Comparison of ENCODE assay signal across 12 mouse cellular contexts in the genomic region with DNA sequence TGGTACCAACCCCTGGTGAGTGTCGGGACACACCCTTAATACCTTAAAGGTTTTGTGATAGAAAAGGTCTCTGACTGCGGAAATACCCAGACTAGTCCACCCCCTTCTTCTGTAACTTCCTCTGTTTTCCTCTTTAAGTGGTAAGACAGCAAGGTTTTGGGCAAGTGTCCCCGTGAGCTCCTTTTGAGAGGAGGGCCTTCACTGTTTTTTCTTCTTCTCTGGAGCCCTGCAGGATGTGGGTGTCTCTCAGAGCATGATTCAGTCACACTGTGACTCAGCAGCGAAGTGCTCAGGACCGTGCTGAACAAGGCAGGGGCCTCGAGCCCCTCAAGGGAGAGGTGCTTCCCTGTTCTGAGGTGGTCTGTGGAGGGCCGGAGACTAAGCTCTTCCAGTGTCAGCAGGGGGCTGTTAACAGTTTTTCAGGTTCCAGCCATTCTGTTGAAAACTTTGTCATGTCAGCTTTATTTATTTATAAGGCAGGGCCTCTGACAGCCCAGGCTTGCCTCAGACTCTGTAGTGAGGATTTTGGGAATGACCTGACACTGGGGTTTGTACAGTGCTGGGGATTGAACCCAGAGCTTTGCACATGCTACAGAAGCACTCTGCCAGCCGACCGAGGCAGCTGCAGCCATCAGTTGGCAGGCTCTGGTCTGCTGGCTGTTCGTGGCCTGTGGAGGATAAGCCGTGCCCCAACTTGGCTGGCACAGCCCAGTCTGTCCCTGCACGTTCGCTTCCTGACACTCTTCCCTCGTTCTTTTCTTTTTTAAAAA. TPM values are rescaled to one million over a fixed set of nuclear protein-coding genes. Genes with fewer than 3 reads are reported as not detected.
DNase-seq lines count a peak whose midpoint lies in the region; ATAC-seq and TF ChIP-seq lines count a peak whose summit lies in the region.
"Had no signal": no experiment of that assay in that cellular context is flagged by ENCODE, and none has a peak within 500 bp of the region (broad histone marks: within the 10 kb centered on the region; RNA-seq: fewer than 3 reads in every experiment).

No protein-coding gene starts in this region.

- no peak overlapping the region for H3K9ac ChIP-seq in forebrain, postnatal 0 days
- H3K9ac ChIP-seq in forebrain, embryonic 16.5 days (replicated peaks; ENCODE audit: low read depth, low read length) = no peak overlapping the region
- no peak overlapping the region for H3K9ac ChIP-seq in kidney, embryonic 16.5 days (replicated peaks; ENCODE audit: low read length)

- peaks cover 94% of the 10 kb centered on the region for H3K79me2 ChIP-seq in macrophage (ENCODE audit: inconsistent target)

- TF ChIP-seq CTCF in forebrain, postnatal 0 days (IDR thresholded peaks at IDR 0.05; ENCODE audit: low read depth) = no peak

- H3K27ac ChIP-seq in forebrain, postnatal 0 days (ENCODE audit: low read depth, low read length) = no peak overlapping the region
- H3K27ac ChIP-seq in forebrain, embryonic 16.5 days (ENCODE audit: low read length) = no peak overlapping the region
- peak overlapping the region; percentile 86 for H3K27ac ChIP-seq in macrophage
- H3K27ac ChIP-seq in kidney, embryonic 16.5 days (ENCODE audit: low read length) = no peak overlapping the region

- peak; percentile 42; the same call in 1 of the 2 replicates for ATAC-seq in forebrain, postnatal 0 days
- no peak for ATAC-seq in forebrain, embryonic 16.5 days
- no peak for ATAC-seq in kidney, embryonic 16.5 days (ENCODE audit: low FRiP score, low TSS enrichment)

- WGBS in forebrain, postnatal 0 days = 65% methylated on average over 14 of the region's 14 CpGs
- 77% methylated on average over 14 of the region's 14 CpGs for WGBS in forebrain, embryonic 16.5 days
- 28% methylated on average over 14 of the region's 14 CpGs for WGBS in macrophage (ENCODE audit: missing documents)
- WGBS in kidney, embryonic 16.5 days = 81% methylated on average over 14 of the region's 14 CpGs

- no peaks in the 10 kb centered on the region for H3K9me3 ChIP-seq in forebrain, postnatal 0 days (ENCODE audit: low read length)
- no peaks in the 10 kb centered on the region for H3K9me3 ChIP-seq in forebrain, embryonic 16.5 days (ENCODE audit: control insufficient read depth, low read length)
- no peaks in the 10 kb centered on the region for H3K9me3 ChIP-seq in kidney, embryonic 16.5 days (ENCODE audit: low read length)

- DNase-seq in forebrain, postnatal 0 days = no peak
- DNase-seq in right cerebral cortex, adult 2 months (ENCODE audit: low spot score in 2 of 2) = peak; percentile 63 to 65
- DNase-seq in right cerebral cortex, postnatal 14 days = no peak
- peak; percentile 52 for DNase-seq in thymus, postnatal 4 days
- DNase-seq in spleen, postnatal 10 days (ENCODE audit: low spot score in 2 of 2) = no peak

- H3K4me2 ChIP-seq in forebrain, postnatal 0 days (ENCODE audit: low read depth) = no peak overlapping the region
- H3K4me2 ChIP-seq in forebrain, embryonic 16.5 days (ENCODE audit: low read length) = no peak overlapping the region
- no peak overlapping the region for H3K4me2 ChIP-seq in kidney, embryonic 16.5 days (replicated peaks; ENCODE audit: low read depth, low read length)

- H3K27me3 ChIP-seq in forebrain, postnatal 0 days (ENCODE audit: insufficient read depth, low read length) = no peaks in the 10 kb centered on the region
- H3K27me3 ChIP-seq in forebrain, embryonic 16.5 days (replicated peaks; ENCODE audit: control insufficient read depth, insufficient read depth, low read length) = no peaks in the 10 kb centered on the region
- H3K27me3 ChIP-seq in kidney, embryonic 16.5 days (ENCODE audit: insufficient read depth, low read length) = no peaks in the 10 kb centered on the region

- H3K4me3 ChIP-seq in forebrain, postnatal 0 days (ENCODE audit: low read depth, low read length) = no peak overlapping the region
- H3K4me3 ChIP-seq in forebrain, embryonic 16.5 days (replicated peaks; ENCODE audit: low read length) = no peak overlapping the region
- H3K4me3 ChIP-seq in macrophage (ENCODE audit: inconsistent target) = no peak overlapping the region
- H3K4me3 ChIP-seq in kidney, embryonic 16.5 days (ENCODE audit: low read length) = no peak overlapping the region

- H3K36me3 ChIP-seq in forebrain, postnatal 0 days (ENCODE audit: insufficient read depth) = peaks cover 31% of the 10 kb centered on the region
- no peaks in the 10 kb centered on the region; the same call in 1 of the 2 replicates for H3K36me3 ChIP-seq in forebrain, embryonic 16.5 days (ENCODE audit: control insufficient read depth, insufficient read depth)
- H3K36me3 ChIP-seq in macrophage (ENCODE audit: inconsistent target) = peaks cover under 1% of the 10 kb centered on the region; the same call in 1 of the 2 replicates
- peaks cover 14% of the 10 kb centered on the region; the same call in 1 of the 2 replicates for H3K36me3 ChIP-seq in kidney, embryonic 16.5 days (ENCODE audit: insufficient read depth, low read length)

- H3K4me1 ChIP-seq in forebrain, postnatal 0 days (ENCODE audit: insufficient read depth) = no peaks in the 10 kb centered on the region
- H3K4me1 ChIP-seq in forebrain, embryonic 16.5 days (replicated peaks; ENCODE audit: control insufficient read depth, insufficient read depth, low read length) = peaks cover 13% of the 10 kb centered on the region
- H3K4me1 ChIP-seq in kidney, embryonic 16.5 days (ENCODE audit: insufficient read depth, low read length) = peaks cover 25% of the 10 kb centered on the region

RNA-seq across cellular contexts. Expression of a gene that starts 10.3 kb away (rescaled TPM):
- 42.1 and 51.5 TPM in 2 replicates for total RNA-seq in forebrain, postnatal 0 days (2014; rRNA removed)
- 32.8 and 34.8 TPM in 2 replicates for polyA plus RNA-seq in forebrain, postnatal 0 days (2015; fragmentation: Nextera tagmentation; extraction: Ambion mirVana)
- polyA plus RNA-seq in forebrain, embryonic 16.5 days (2015; fragmentation: Nextera tagmentation; extraction: Ambion mirVana) = 62.0 and 64.2 TPM in 2 replicates
- total RNA-seq in macrophage (2018; cell fraction: chromatin; rRNA removed) = 100 to 1,000 TPM in 4 of 26 experiments, 10 to 100 TPM in 22; 30.8 to 125 (median 48.0) TPM
- 10 to 100 TPM; 10.3 to 24.2 (median 12.9) TPM for total RNA-seq in macrophage (2018; cell fraction: cytosol; rRNA removed)
- 10 to 100 TPM; 18.3 to 78.5 (median 37.7) TPM for total RNA-seq in macrophage (2018; cell fraction: nucleus; rRNA removed)
- 10.7 to 11.7 TPM (median 11.6 TPM) in 3 replicates for polyA plus RNA-seq in macrophage (2018)
- polyA plus RNA-seq in kidney, embryonic 16.5 days (2015; fragmentation: Nextera tagmentation; extraction: Ambion mirVana) = 41.7 and 43.1 TPM in 2 replicates

RNA-seq across cellular contexts. Expression of a gene that starts 18.9 kb away (rescaled TPM):
- 2.4 and 4.6 TPM in 2 replicates for total RNA-seq in forebrain, postnatal 0 days (2014; rRNA removed)
- polyA plus RNA-seq in forebrain, postnatal 0 days (2015; fragmentation: Nextera tagmentation; extraction: Ambion mirVana) = 0.63 and 0.69 TPM in 2 replicates
- polyA plus RNA-seq in forebrain, embryonic 16.5 days (2015; fragmentation: Nextera tagmentation; extraction: Ambion mirVana) = not detected in 2 replicates
- not detected for total RNA-seq in macrophage (2018; cell fraction: chromatin; rRNA removed)
- not detected for total RNA-seq in macrophage (2018; cell fraction: cytosol; rRNA removed)
- total RNA-seq in macrophage (2018; cell fraction: nucleus; rRNA removed) = not detected
- polyA plus RNA-seq in macrophage (2018) = not detected in 3 replicates
- polyA plus RNA-seq in kidney, embryonic 16.5 days (2015; fragmentation: Nextera tagmentation; extraction: Ambion mirVana) = not detected in 2 replicates
- total RNA-seq: MEL had no signal
- polyA plus RNA-seq: small intestine, adult 2 months had no signal

RNA-seq across cellular contexts. Expression of a gene that starts 34.2 kb away (rescaled TPM):
- total RNA-seq in forebrain, postnatal 0 days (2014; rRNA removed) = not detected in 2 replicates
- not detected in 2 replicates for polyA plus RNA-seq in forebrain, postnatal 0 days (2015; fragmentation: Nextera tagmentation; extraction: Ambion mirVana)
- not detected in 2 replicates for polyA plus RNA-seq in forebrain, embryonic 16.5 days (2015; fragmentation: Nextera tagmentation; extraction: Ambion mirVana)
- total RNA-seq in macrophage (2018; cell fraction: chromatin; rRNA removed) = not detected
- total RNA-seq in macrophage (2018; cell fraction: cytosol; rRNA removed) = not detected
- under 1 TPM in 1 of 26 experiments, not detected in 25; 0.24 TPM for total RNA-seq in macrophage (2018; cell fraction: nucleus; rRNA removed)
- polyA plus RNA-seq in macrophage (2018) = not detected in 3 replicates
- 0.58 and 0.80 TPM in 2 replicates for polyA plus RNA-seq in kidney, embryonic 16.5 days (2015; fragmentation: Nextera tagmentation; extraction: Ambion mirVana)
- total RNA-seq: MEL had no signal

RNA-seq across cellular contexts. Expression of a gene that starts 39.0 kb away (rescaled TPM):
- total RNA-seq in forebrain, postnatal 0 days (2014; rRNA removed) = 0.08 TPM in 1 of 2 replicates, not detected in the other
- 0.25 TPM in 1 of 2 replicates, not detected in the other for polyA plus RNA-seq in forebrain, postnatal 0 days (2015; fragmentation: Nextera tagmentation; extraction: Ambion mirVana)
- 0.10 TPM in 1 of 2 replicates, not detected in the other for polyA plus RNA-seq in forebrain, embryonic 16.5 days (2015; fragmentation: Nextera tagmentation; extraction: Ambion mirVana)
- total RNA-seq in macrophage (2018; cell fraction: chromatin; rRNA removed) = not detected
- total RNA-seq in macrophage (2018; cell fraction: cytosol; rRNA removed) = not detected
- not detected for total RNA-seq in macrophage (2018; cell fraction: nucleus; rRNA removed)
- polyA plus RNA-seq in macrophage (2018) = not detected in 3 replicates
- 34.2 and 48.4 TPM in 2 replicates for polyA plus RNA-seq in kidney, embryonic 16.5 days (2015; fragmentation: Nextera tagmentation; extraction: Ambion mirVana)
- total RNA-seq: left cerebral cortex, postnatal 14 days; MEL had no signal
- polyA plus RNA-seq: cerebellum, adult 2 months; small intestine, adult 2 months had no signal

RNA-seq across cellular contexts. Expression of a gene that starts 56.2 kb away (rescaled TPM):
- 0.24 TPM in 1 of 2 replicates, not detected in the other for total RNA-seq in forebrain, postnatal 0 days (2014; rRNA removed)
- polyA plus RNA-seq in forebrain, postnatal 0 days (2015; fragmentation: Nextera tagmentation; extraction: Ambion mirVana) = 0.10 TPM in 1 of 2 replicates, not detected in the other
- polyA plus RNA-seq in forebrain, embryonic 16.5 days (2015; fragmentation: Nextera tagmentation; extraction: Ambion mirVana) = not detected in 2 replicates
- total RNA-seq in macrophage (2018; cell fraction: chromatin; rRNA removed) = not detected
- total RNA-seq in macrophage (2018; cell fraction: cytosol; rRNA removed) = not detected
- not detected for total RNA-seq in macrophage (2018; cell fraction: nucleus; rRNA removed)
- polyA plus RNA-seq in macrophage (2018) = not detected in 3 replicates
- 14.7 and 17.8 TPM in 2 replicates for polyA plus RNA-seq in kidney, embryonic 16.5 days (2015; fragmentation: Nextera tagmentation; extraction: Ambion mirVana)
- total RNA-seq: left cerebral cortex, postnatal 14 days; MEL had no signal
- polyA plus RNA-seq: cerebellum, adult 2 months; small intestine, adult 2 months had no signal

Comparison
In these comparisons a context has a peak if more than half of its experiments do, and no peak if none do; other contexts are left out.
1. DNase-seq: peak in right cerebral cortex, adult 2 months (2 of 2) and thymus, postnatal 4 days (single experiment); none in forebrain, postnatal 0 days (single experiment), right cerebral cortex, postnatal 14 days (single experiment) and spleen, postnatal 10 days (0 of 2).